Mouse (Mus musculus): ENCODE results near the gene Slc22a3. TPM values are rescaled to one million over a fixed set of nuclear protein-coding genes. Genes with fewer than 3 reads are reported as not detected.

Slc22a3 gene
- polyA plus RNA-seq, 1 experiment from 2014 or later: 0.65 TPM

DNA sequence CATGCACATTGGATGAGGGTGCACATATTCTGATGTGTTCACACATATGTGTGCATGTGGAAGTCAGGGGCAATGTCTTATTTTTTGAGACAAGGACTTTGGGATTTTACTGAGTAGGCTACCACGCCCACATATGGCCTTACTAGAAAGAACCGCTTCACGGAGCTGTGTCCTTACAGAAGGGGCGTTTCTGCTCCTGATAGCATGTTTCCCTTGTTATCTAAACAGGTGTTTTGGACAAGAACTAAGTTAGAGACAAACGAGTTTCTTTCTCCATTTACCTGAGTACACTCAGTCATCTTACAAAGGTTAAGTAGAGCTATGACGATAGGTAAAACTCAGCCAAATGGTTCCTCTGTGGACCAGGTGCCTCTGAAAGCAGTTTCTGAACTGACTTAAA is 1.8 kb downstream of the Slc22a3 start:
- DNase-seq: no peak
- Histone ChIP-seq H3K4me3 (ENCODE audit: low read depth, low read length) (no peak overlapping the region), H3K4me1 (ENCODE audit: insufficient read depth) (no peaks in the 10 kb centered on the region; the same call in 1 of the 2 replicates), H3K4me2 (ENCODE audit: low read depth, low read length) (peak overlapping the region; percentile 59), H3K27ac (ENCODE audit: low read depth) (no peak overlapping the region), H3K9ac (replicated peaks) (no peak overlapping the region), H3K36me3 (replicated peaks; ENCODE audit: insufficient read depth, low read length) (no peaks in the 10 kb centered on the region), H3K27me3 (ENCODE audit: insufficient read depth, low read length) (peaks cover 37% of the 10 kb centered on the region), H3K9me3 (ENCODE audit: low read length) (no peaks in the 10 kb centered on the region)
- ATAC-seq: no peak
- 27% methylated on average over 6 of the region's 6 CpGs for WGBS (ENCODE audit: insufficient replicate concordance)
- TF ChIP-seq EP300 (IDR thresholded peaks at IDR 0.05; ENCODE audit: low read depth): no peak
- no peak for TF ChIP-seq CTCF (IDR thresholded peaks at IDR 0.05; ENCODE audit: low read depth)

- Histone ChIP-seq H3K4me3 (ENCODE audit: low read depth, low read length) (no peak overlapping the region), H3K4me1 (ENCODE audit: insufficient read depth) (no peaks in the 10 kb centered on the region), H3K4me2 (ENCODE audit: low read depth, low read length) (no peak overlapping the region), H3K9me3 (ENCODE audit: low read length) (no peaks in the 10 kb centered on the region), H3K9ac (replicated peaks) (no peak overlapping the region), H3K27ac (ENCODE audit: low read depth) (no peak overlapping the region), H3K36me3 (replicated peaks; ENCODE audit: insufficient read depth, low read length) (no peaks in the 10 kb centered on the region), H3K27me3 (ENCODE audit: insufficient read depth, low read length) (no peaks in the 10 kb centered on the region)
- DNase-seq (no peak), ATAC-seq (no peak)
- 45% methylated on average over 8 of the region's 8 CpGs for WGBS (ENCODE audit: insufficient replicate concordance)
- TF ChIP-seq CTCF (IDR thresholded peaks at IDR 0.05; ENCODE audit: low read depth) (no peak), EP300 (IDR thresholded peaks at IDR 0.05; ENCODE audit: low read depth) (no peak)
These were observed 8.1 kb downstream of the Slc22a3 start for GRCm38 (mm10) chr17:12499426-12499825.

DNA sequence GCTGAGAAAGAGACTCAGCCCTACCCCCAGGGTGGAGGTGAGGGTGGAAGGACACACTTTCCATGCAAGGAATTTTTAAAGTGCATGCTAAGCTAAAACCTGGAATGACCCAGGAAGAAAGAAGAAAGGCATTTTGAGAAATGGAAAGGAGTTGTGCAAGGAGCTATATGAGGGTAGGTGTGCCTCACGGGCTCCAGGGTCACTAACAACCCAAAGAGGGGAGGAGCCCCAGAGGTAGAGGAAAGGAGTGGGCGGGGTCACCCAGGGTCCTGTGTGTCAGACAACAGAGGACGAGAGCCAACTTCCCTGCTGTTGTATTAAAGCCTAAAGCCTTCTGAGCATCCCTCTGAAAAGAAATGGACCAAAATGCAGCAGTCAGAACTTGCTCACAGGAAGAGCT is 11.9 kb downstream of the Slc22a3 start:
- no peaks in the 10 kb centered on the region for H3K36me3 ChIP-seq (replicated peaks; ENCODE audit: insufficient read depth, low read length)
- DNase-seq: no peak
- no peak overlapping the region for H3K9ac ChIP-seq (replicated peaks)
- H3K4me1 ChIP-seq (ENCODE audit: insufficient read depth): no peaks in the 10 kb centered on the region
- no peak for ATAC-seq
- no peak overlapping the region for H3K27ac ChIP-seq (ENCODE audit: low read depth)
- H3K4me3 ChIP-seq (ENCODE audit: low read depth, low read length): no peak overlapping the region
- no peaks in the 10 kb centered on the region for H3K27me3 ChIP-seq (ENCODE audit: insufficient read depth, low read length)
- H3K4me2 ChIP-seq (ENCODE audit: low read depth, low read length): no peak overlapping the region
- WGBS (ENCODE audit: insufficient replicate concordance): 44% methylated on average over 3 of the region's 3 CpGs
- no peaks in the 10 kb centered on the region for H3K9me3 ChIP-seq (ENCODE audit: low read length)
- TF ChIP-seq CTCF (IDR thresholded peaks at IDR 0.05; ENCODE audit: low read depth) (no peak), EP300 (IDR thresholded peaks at IDR 0.05; ENCODE audit: low read depth) (no peak)

DNA sequence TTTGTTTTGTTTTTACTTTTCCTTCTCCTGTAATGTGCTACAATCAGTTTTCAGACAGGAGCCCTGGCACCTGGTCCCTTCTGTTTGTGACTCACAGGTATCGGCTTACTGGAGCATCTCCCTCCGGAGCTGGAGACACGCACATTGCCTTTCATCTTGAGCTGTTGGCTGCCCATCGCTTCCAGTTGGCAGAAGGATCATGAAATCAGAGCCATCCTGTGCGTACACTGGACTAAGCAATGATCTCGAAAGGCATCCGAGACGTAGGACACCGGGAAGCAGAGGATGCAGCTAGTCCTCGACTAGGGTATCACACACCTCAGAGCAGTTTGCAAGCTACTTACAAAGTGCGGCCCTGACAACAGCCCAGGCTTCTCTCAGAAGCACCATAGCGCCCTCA is 15.9 kb downstream of the Slc22a3 start:
- no peaks in the 10 kb centered on the region for H3K4me1 ChIP-seq (ENCODE audit: insufficient read depth)
- H3K4me2 ChIP-seq (ENCODE audit: low read depth, low read length): no peak overlapping the region
- H3K9me3 ChIP-seq (ENCODE audit: low read length): no peaks in the 10 kb centered on the region
- no peak for DNase-seq
- H3K9ac ChIP-seq (replicated peaks): no peak overlapping the region
- H3K4me3 ChIP-seq (ENCODE audit: low read depth, low read length): no peak overlapping the region
- 85% methylated on average over 12 of the region's 12 CpGs for WGBS (ENCODE audit: insufficient replicate concordance)
- no peak for ATAC-seq
- no peak overlapping the region for H3K27ac ChIP-seq (ENCODE audit: low read depth)
- TF ChIP-seq EP300 (IDR thresholded peaks at IDR 0.05; ENCODE audit: low read depth): no peak
- no peak for TF ChIP-seq CTCF (IDR thresholded peaks at IDR 0.05; ENCODE audit: low read depth)
- H3K36me3 ChIP-seq (replicated peaks; ENCODE audit: insufficient read depth, low read length): no peaks in the 10 kb centered on the region
- H3K27me3 ChIP-seq (ENCODE audit: insufficient read depth, low read length): no peaks in the 10 kb centered on the region

DNA sequence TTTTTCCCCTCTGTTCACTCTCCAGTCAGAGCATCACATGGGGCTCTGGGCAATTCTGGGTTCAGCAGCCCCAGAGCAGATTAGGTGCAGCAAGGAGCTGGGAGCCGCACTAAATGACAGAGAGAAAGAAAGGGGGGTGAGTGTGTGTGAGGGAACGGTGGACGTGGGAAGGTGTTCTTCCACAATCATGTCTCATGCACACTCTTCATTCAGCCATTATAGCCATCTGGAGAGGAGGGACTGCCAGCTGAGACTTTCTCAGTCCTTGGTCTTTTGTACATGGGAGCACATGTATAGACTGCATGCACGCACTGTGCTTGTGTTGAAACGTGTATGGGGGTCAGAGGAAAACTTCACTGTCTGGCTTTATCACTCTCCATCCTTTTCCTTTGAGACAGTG is 17.6 kb downstream of the Slc22a3 start:
- Histone ChIP-seq H3K36me3 (replicated peaks; ENCODE audit: insufficient read depth, low read length) (no peaks in the 10 kb centered on the region), H3K4me2 (ENCODE audit: low read depth, low read length) (no peak overlapping the region), H3K4me3 (ENCODE audit: low read depth, low read length) (no peak overlapping the region), H3K9ac (replicated peaks) (no peak overlapping the region), H3K27ac (ENCODE audit: low read depth) (no peak overlapping the region), H3K27me3 (ENCODE audit: insufficient read depth, low read length) (no peaks in the 10 kb centered on the region), H3K9me3 (ENCODE audit: low read length) (no peaks in the 10 kb centered on the region), H3K4me1 (ENCODE audit: insufficient read depth) (no peaks in the 10 kb centered on the region)
- DNase-seq: no peak
- TF ChIP-seq EP300 (IDR thresholded peaks at IDR 0.05; ENCODE audit: low read depth) (no peak), CTCF (IDR thresholded peaks at IDR 0.05; ENCODE audit: low read depth) (no peak)
- 56% methylated on average over 5 of the region's 5 CpGs for WGBS (ENCODE audit: insufficient replicate concordance)
- no peak for ATAC-seq

DNA sequence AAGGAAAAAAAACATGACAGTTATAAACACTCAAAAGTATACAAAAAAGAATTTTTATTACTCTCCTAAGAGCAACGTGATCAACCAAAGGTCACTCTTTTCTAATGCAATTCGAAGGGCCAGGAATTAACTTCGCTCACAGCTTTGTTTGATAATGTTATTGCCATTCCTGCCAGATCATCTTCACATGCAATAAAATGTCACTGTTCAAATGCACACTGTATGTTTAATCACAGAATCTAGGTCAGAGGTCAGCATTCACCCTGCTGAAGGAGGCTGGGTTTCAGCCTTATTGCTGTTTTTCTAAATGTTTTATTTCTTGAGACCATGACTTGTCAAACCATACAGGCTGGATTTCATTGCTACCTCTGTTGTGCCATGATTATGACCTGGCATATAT is 21.8 kb downstream of the Slc22a3 start:
- Histone ChIP-seq H3K27me3 (ENCODE audit: insufficient read depth, low read length) (no peaks in the 10 kb centered on the region), H3K9me3 (ENCODE audit: low read length) (no peaks in the 10 kb centered on the region), H3K4me1 (ENCODE audit: insufficient read depth) (no peaks in the 10 kb centered on the region), H3K36me3 (replicated peaks; ENCODE audit: insufficient read depth, low read length) (no peaks in the 10 kb centered on the region), H3K9ac (replicated peaks) (no peak overlapping the region), H3K27ac (ENCODE audit: low read depth) (no peak overlapping the region), H3K4me3 (ENCODE audit: low read depth, low read length) (no peak overlapping the region), H3K4me2 (ENCODE audit: low read depth, low read length) (no peak overlapping the region)
- ATAC-seq: no peak
- TF ChIP-seq CTCF (IDR thresholded peaks at IDR 0.05; ENCODE audit: low read depth): no peak
- TF ChIP-seq EP300 (IDR thresholded peaks at IDR 0.05; ENCODE audit: low read depth): no peak
- WGBS (ENCODE audit: insufficient replicate concordance): 81% methylated on average over 3 of the region's 3 CpGs
- no peak for DNase-seq

DNA sequence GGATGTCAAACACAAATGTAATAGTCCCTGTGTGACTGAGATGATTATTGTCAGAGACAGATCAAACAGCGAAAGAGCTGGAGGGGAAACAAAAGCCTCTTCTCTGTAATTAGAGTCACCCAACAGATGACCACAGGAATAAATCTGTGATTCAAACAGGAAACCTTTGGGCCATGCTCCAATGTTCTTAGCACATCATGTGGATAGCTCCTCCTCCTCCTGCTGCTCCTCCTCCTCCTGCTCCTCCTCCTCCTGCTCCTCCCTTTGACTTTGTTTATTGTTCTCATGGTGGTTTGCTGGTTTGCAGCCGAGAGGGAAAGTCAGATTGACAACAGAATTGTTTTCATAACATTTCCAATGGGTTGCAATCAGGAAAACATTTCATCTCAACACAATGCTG is 28.1 kb downstream of the Slc22a3 start:
- Histone ChIP-seq H3K9me3 (ENCODE audit: low read length) (no peaks in the 10 kb centered on the region), H3K4me2 (ENCODE audit: low read depth, low read length) (no peak overlapping the region), H3K4me3 (ENCODE audit: low read depth, low read length) (no peak overlapping the region), H3K27me3 (ENCODE audit: insufficient read depth, low read length) (no peaks in the 10 kb centered on the region), H3K27ac (ENCODE audit: low read depth) (no peak overlapping the region), H3K9ac (replicated peaks) (no peak overlapping the region), H3K4me1 (ENCODE audit: insufficient read depth) (no peaks in the 10 kb centered on the region), H3K36me3 (replicated peaks; ENCODE audit: insufficient read depth, low read length) (no peaks in the 10 kb centered on the region)
- 61% methylated on average over 2 of the region's 2 CpGs for WGBS (ENCODE audit: insufficient replicate concordance)
- no peak for TF ChIP-seq CTCF (IDR thresholded peaks at IDR 0.05; ENCODE audit: low read depth)
- no peak for TF ChIP-seq EP300 (IDR thresholded peaks at IDR 0.05; ENCODE audit: low read depth)
- DNase-seq (no peak), ATAC-seq (no peak)
